Mouse (Mus musculus): Measurements from ENCODE around the gene Cdh13. TPM values are rescaled to one million over a fixed set of nuclear protein-coding genes. Genes with fewer than 3 reads are reported as not detected.

The Cdh13 gene
- polyA plus RNA-seq, 1 experiment from 2014 or later, result 37.1 TPM

GRCm38 (mm10) chr8:118852861-118853260 lies 569.3 kb downstream of the Cdh13 start:
- ATAC-seq (replicated peaks; ENCODE audit: insufficient number of reproducible peaks, low FRiP score, low TSS enrichment), result no peak
- 83% methylated on average over 12 of the region's 12 CpGs for WGBS (ENCODE audit: insufficient replicate concordance)
- Histone ChIP-seq H3K36me3 (ENCODE audit: control insufficient read depth, insufficient read depth, low read length) (no peaks in the 10 kb centered on the region), H3K9me3 (replicated peaks; ENCODE audit: control insufficient read depth, low read length) (no peaks in the 10 kb centered on the region), H3K4me3 (ENCODE audit: low read depth, low read length) (no peak overlapping the region), H3K4me1 (ENCODE audit: control insufficient read depth, insufficient read depth, low read length) (no peaks in the 10 kb centered on the region), H3K4me2 (no peak overlapping the region), H3K9ac (ENCODE audit: low read depth, low read length) (no peak overlapping the region), H3K27ac (ENCODE audit: low read depth, low read length) (no peak overlapping the region), H3K27me3 (ENCODE audit: control insufficient read depth, insufficient read depth, low read length) (no peaks in the 10 kb centered on the region)

DNA sequence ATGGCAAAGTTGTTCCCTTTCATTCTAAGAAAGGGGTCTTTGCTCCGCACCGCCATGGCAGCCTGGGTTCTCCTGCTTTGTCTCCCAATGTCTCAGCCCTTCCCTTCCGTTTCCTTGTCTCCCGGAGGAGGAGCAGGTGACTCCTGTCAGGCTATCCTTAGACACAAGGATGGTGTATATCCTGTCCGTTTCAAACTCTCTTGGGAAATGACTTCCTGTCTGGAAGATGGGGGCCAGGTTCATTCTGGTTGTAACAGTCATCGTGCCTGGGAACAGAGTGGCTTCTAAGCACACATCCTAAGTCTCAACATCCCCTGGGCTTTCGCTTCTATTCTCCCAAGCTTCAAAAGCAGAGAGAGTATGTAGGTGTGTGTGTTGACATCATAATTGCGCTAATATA lies 571.1 kb downstream of the Cdh13 start:
- no peak for ATAC-seq (replicated peaks; ENCODE audit: insufficient number of reproducible peaks, low FRiP score, low TSS enrichment)
- Histone ChIP-seq H3K27me3 (ENCODE audit: control insufficient read depth, insufficient read depth, low read length) (no peaks in the 10 kb centered on the region), H3K9me3 (replicated peaks; ENCODE audit: control insufficient read depth, low read length) (no peaks in the 10 kb centered on the region), H3K36me3 (ENCODE audit: control insufficient read depth, insufficient read depth, low read length) (no peaks in the 10 kb centered on the region), H3K4me1 (ENCODE audit: control insufficient read depth, insufficient read depth, low read length) (no peaks in the 10 kb centered on the region), H3K27ac (ENCODE audit: low read depth, low read length) (no peak overlapping the region), H3K9ac (ENCODE audit: low read depth, low read length) (no peak overlapping the region), H3K4me2 (no peak overlapping the region), H3K4me3 (ENCODE audit: low read depth, low read length) (no peak overlapping the region)
- WGBS (ENCODE audit: insufficient replicate concordance), result 74% methylated on average over 8 of the region's 8 CpGs

DNA sequence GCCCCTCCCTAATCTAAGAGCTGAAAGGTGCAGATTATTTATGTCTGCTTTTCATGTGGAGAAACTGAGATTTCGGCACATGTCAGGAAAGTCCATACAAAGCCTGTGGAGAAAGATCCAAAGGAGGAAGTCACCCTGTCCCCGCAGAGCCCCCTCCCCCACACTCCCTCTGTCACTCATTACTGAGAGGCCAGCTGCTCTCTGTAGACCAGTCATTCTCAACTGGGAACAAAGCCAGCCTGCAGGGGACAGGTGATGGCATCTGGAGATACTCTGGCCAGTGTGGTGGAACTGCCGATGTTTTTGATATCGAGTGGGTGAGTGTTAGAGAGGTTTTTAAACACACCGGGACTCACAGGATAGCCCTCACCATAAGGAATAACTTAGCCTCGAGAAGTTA lies 582.8 kb downstream of the Cdh13 start:
- H3K27me3 ChIP-seq (ENCODE audit: control insufficient read depth, insufficient read depth, low read length), result no peaks in the 10 kb centered on the region
- H3K9ac ChIP-seq (ENCODE audit: low read depth, low read length), result no peak overlapping the region
- no peaks in the 10 kb centered on the region for H3K4me1 ChIP-seq (ENCODE audit: control insufficient read depth, insufficient read depth, low read length)
- H3K4me2 ChIP-seq, result no peak overlapping the region
- H3K4me3 ChIP-seq (ENCODE audit: low read depth, low read length), result no peak overlapping the region
- H3K27ac ChIP-seq (ENCODE audit: low read depth, low read length), result no peak overlapping the region
- 67% methylated on average over 6 of the region's 6 CpGs for WGBS (ENCODE audit: insufficient replicate concordance)
- no peaks in the 10 kb centered on the region for H3K9me3 ChIP-seq (replicated peaks; ENCODE audit: control insufficient read depth, low read length)
- H3K36me3 ChIP-seq (ENCODE audit: control insufficient read depth, insufficient read depth, low read length), result no peaks in the 10 kb centered on the region
- no peak for ATAC-seq (replicated peaks; ENCODE audit: insufficient number of reproducible peaks, low FRiP score, low TSS enrichment)

- H3K9me3 ChIP-seq (replicated peaks; ENCODE audit: control insufficient read depth, low read length), result no peaks in the 10 kb centered on the region
- H3K4me1 ChIP-seq (ENCODE audit: control insufficient read depth, insufficient read depth, low read length), result no peaks in the 10 kb centered on the region
- no peak overlapping the region for H3K9ac ChIP-seq (ENCODE audit: low read depth, low read length)
- WGBS (ENCODE audit: insufficient replicate concordance), result 79% methylated on average over 8 of the region's 8 CpGs
- H3K4me2 ChIP-seq, result no peak overlapping the region
- H3K27me3 ChIP-seq (ENCODE audit: control insufficient read depth, insufficient read depth, low read length), result no peaks in the 10 kb centered on the region
- H3K4me3 ChIP-seq (ENCODE audit: low read depth, low read length), result no peak overlapping the region
- ATAC-seq (replicated peaks; ENCODE audit: insufficient number of reproducible peaks, low FRiP score, low TSS enrichment), result no peak
- H3K27ac ChIP-seq (ENCODE audit: low read depth, low read length), result no peak overlapping the region
- H3K36me3 ChIP-seq (ENCODE audit: control insufficient read depth, insufficient read depth, low read length), result no peaks in the 10 kb centered on the region
These were observed 587.2 kb downstream of the Cdh13 start for GRCm38 (mm10) chr8:118870711-118871110.

GRCm38 (mm10) chr8:118879939-118880825 lies 596.6 kb downstream of the Cdh13 start:
- H3K4me1 ChIP-seq (ENCODE audit: control insufficient read depth, insufficient read depth, low read length), result no peaks in the 10 kb centered on the region
- H3K4me3 ChIP-seq (ENCODE audit: low read depth, low read length), result no peak overlapping the region
- no peak overlapping the region for H3K9ac ChIP-seq (ENCODE audit: low read depth, low read length)
- H3K36me3 ChIP-seq (ENCODE audit: control insufficient read depth, insufficient read depth, low read length), result no peaks in the 10 kb centered on the region; the same call in 1 of the 2 replicates
- H3K4me2 ChIP-seq, result no peak overlapping the region
- no peaks in the 10 kb centered on the region for H3K27me3 ChIP-seq (ENCODE audit: control insufficient read depth, insufficient read depth, low read length)
- H3K9me3 ChIP-seq (replicated peaks; ENCODE audit: control insufficient read depth, low read length), result no peaks in the 10 kb centered on the region; the same call in 1 of the 2 replicates
- ATAC-seq (replicated peaks; ENCODE audit: insufficient number of reproducible peaks, low FRiP score, low TSS enrichment), result no peak
- WGBS (ENCODE audit: insufficient replicate concordance), result 75% methylated on average over 11 of the region's 11 CpGs
- no peak overlapping the region for H3K27ac ChIP-seq (ENCODE audit: low read depth, low read length)

- Histone ChIP-seq H3K4me1 (ENCODE audit: control insufficient read depth, insufficient read depth, low read length) (no peaks in the 10 kb centered on the region), H3K36me3 (ENCODE audit: control insufficient read depth, insufficient read depth, low read length) (no peaks in the 10 kb centered on the region), H3K9me3 (replicated peaks; ENCODE audit: control insufficient read depth, low read length) (no peaks in the 10 kb centered on the region), H3K4me2 (no peak overlapping the region), H3K27me3 (ENCODE audit: control insufficient read depth, insufficient read depth, low read length) (no peaks in the 10 kb centered on the region), H3K4me3 (ENCODE audit: low read depth, low read length) (no peak overlapping the region), H3K27ac (ENCODE audit: low read depth, low read length) (no peak overlapping the region), H3K9ac (ENCODE audit: low read depth, low read length) (no peak overlapping the region)
- WGBS (ENCODE audit: insufficient replicate concordance), result 82% methylated on average over 8 of the region's 8 CpGs
- ATAC-seq (replicated peaks; ENCODE audit: insufficient number of reproducible peaks, low FRiP score, low TSS enrichment), result no peak
These were observed 600.8 kb downstream of the Cdh13 start for GRCm38 (mm10) chr8:118884296-118884695.

GRCm38 (mm10) chr8:118884988-118885387 lies 601.5 kb downstream of the Cdh13 start:
- Histone ChIP-seq H3K4me2 (no peak overlapping the region), H3K27ac (ENCODE audit: low read depth, low read length) (no peak overlapping the region), H3K27me3 (ENCODE audit: control insufficient read depth, insufficient read depth, low read length) (no peaks in the 10 kb centered on the region), H3K36me3 (ENCODE audit: control insufficient read depth, insufficient read depth, low read length) (no peaks in the 10 kb centered on the region), H3K9me3 (replicated peaks; ENCODE audit: control insufficient read depth, low read length) (no peaks in the 10 kb centered on the region), H3K4me3 (ENCODE audit: low read depth, low read length) (no peak overlapping the region), H3K9ac (ENCODE audit: low read depth, low read length) (no peak overlapping the region), H3K4me1 (ENCODE audit: control insufficient read depth, insufficient read depth, low read length) (no peaks in the 10 kb centered on the region)
- ATAC-seq (replicated peaks; ENCODE audit: insufficient number of reproducible peaks, low FRiP score, low TSS enrichment), result no peak
- 78% methylated on average over 11 of the region's 11 CpGs for WGBS (ENCODE audit: insufficient replicate concordance)

GRCm38 (mm10) chr8:118902402-118902801 lies 618.9 kb downstream of the Cdh13 start:
- Histone ChIP-seq H3K9ac (ENCODE audit: low read depth, low read length) (no peak overlapping the region), H3K27me3 (ENCODE audit: control insufficient read depth, insufficient read depth, low read length) (no peaks in the 10 kb centered on the region), H3K36me3 (ENCODE audit: control insufficient read depth, insufficient read depth, low read length) (no peaks in the 10 kb centered on the region), H3K4me3 (ENCODE audit: low read depth, low read length) (no peak overlapping the region), H3K4me2 (no peak overlapping the region), H3K27ac (ENCODE audit: low read depth, low read length) (no peak overlapping the region), H3K4me1 (ENCODE audit: control insufficient read depth, insufficient read depth, low read length) (no peaks in the 10 kb centered on the region), H3K9me3 (replicated peaks; ENCODE audit: control insufficient read depth, low read length) (no peaks in the 10 kb centered on the region)
- WGBS (ENCODE audit: insufficient replicate concordance), result 79% methylated on average over 11 of the region's 11 CpGs
- ATAC-seq (replicated peaks; ENCODE audit: insufficient number of reproducible peaks, low FRiP score, low TSS enrichment), result no peak

DNA sequence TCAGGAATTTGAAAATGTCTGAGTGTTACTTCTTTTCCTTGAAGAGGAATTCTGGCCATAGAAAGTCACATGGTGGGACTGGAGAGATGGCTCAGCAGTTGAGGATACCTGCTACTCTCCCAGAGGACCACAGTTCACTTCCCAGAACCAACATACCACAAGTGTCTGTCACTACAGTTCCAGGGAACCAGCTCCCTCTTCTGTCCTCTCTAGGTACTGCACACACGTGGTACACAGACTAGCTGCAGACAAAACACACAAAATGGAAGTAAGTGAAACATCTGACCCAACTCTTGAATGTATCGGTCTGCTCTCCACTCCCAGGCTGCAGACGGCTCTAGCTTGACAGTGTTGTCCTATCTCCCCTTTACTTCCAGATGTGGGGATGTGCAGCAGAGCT lies 633.0 kb downstream of the Cdh13 start:
- H3K27me3 ChIP-seq (ENCODE audit: control insufficient read depth, insufficient read depth, low read length), result no peaks in the 10 kb centered on the region
- H3K9ac ChIP-seq (ENCODE audit: low read depth, low read length), result no peak overlapping the region
- no peaks in the 10 kb centered on the region for H3K36me3 ChIP-seq (ENCODE audit: control insufficient read depth, insufficient read depth, low read length)
- H3K9me3 ChIP-seq (replicated peaks; ENCODE audit: control insufficient read depth, low read length), result peaks cover 15% of the 10 kb centered on the region
- ATAC-seq (replicated peaks; ENCODE audit: insufficient number of reproducible peaks, low FRiP score, low TSS enrichment), result no peak
- WGBS (ENCODE audit: insufficient replicate concordance), result 83% methylated on average over 3 of the region's 3 CpGs
- no peaks in the 10 kb centered on the region for H3K4me1 ChIP-seq (ENCODE audit: control insufficient read depth, insufficient read depth, low read length)
- no peak overlapping the region for H3K4me3 ChIP-seq (ENCODE audit: low read depth, low read length)
- H3K27ac ChIP-seq (ENCODE audit: low read depth, low read length), result no peak overlapping the region
- H3K4me2 ChIP-seq, result no peak overlapping the region
